Mouse (Mus musculus) heart, embryonic 16.5 days (tissue): ENCODE data around the gene Fcho1. TPM values are rescaled to one million over a fixed set of nuclear protein-coding genes. Genes with fewer than 3 reads are reported as not detected.
A peak's percentile ranks its signal among the peaks of the same experiment; 100 is the strongest.

ENCODE experiments used
- ATAC-seq: fragments of 200-750 bp; cut with Nextera tagmentation; replicated peaks from 2 replicates; pipeline ENCODE4 v1.8.0; 2017; ENCODE audit warnings: moderate number of reproducible peaks; ENCODE audit not compliant: insufficient read depth, low FRiP score; ENCODE audit errors: extremely low read depth
- H3K27ac ChIP-seq: fragments of 300-500 bp; sonication (generic); 2 replicates; pipeline ENCODE4 v1.5.1; 2014; ENCODE audit warnings: mild to moderate bottlenecking, low read length, control low read depth, moderate library complexity
- H3K27me3 ChIP-seq: fragments of 300-500 bp; sonication (generic); 2 replicates; pipeline ENCODE4 v1.6.1; 2014; ENCODE audit warnings: low read length, mixed read lengths; ENCODE audit not compliant: control insufficient read depth, insufficient read depth
- H3K36me3 ChIP-seq: fragments of 300-500 bp; sonication (generic); 2 replicates; pipeline ENCODE4 v1.6.1; 2014; ENCODE audit not compliant: control insufficient read depth, insufficient read depth
- H3K4me1 ChIP-seq: fragments of 300-500 bp; sonication (generic); 2 replicates; pipeline ENCODE4 v1.6.1; 2014; ENCODE audit warnings: low read length, mixed read lengths; ENCODE audit not compliant: control insufficient read depth, insufficient read depth
- H3K4me2 ChIP-seq: fragments of 300-500 bp; sonication (generic); 2 replicates; pipeline ENCODE4 v1.6.1; 2014; ENCODE audit warnings: low read depth, mild to moderate bottlenecking, control low read depth, low read length
- H3K4me3 ChIP-seq: fragments of 300-500 bp; sonication (generic); 2 replicates; pipeline ENCODE4 v1.5.1; 2014; ENCODE audit warnings: mild to moderate bottlenecking, control low read depth, low read length
- H3K9ac ChIP-seq: fragments of 300-500 bp; sonication (generic); 2 replicates; pipeline ENCODE4 v1.6.1; 2014; ENCODE audit warnings: low read length, control low read depth
- H3K9me3 ChIP-seq: fragments of 300-500 bp; sonication (generic); replicated peaks from 2 replicates; pipeline ENCODE4 v1.6.1; 2016; ENCODE audit warnings: low read length; ENCODE audit not compliant: control insufficient read depth
- WGBS: fragments of 180-500 bp; shearing (Covaris S2); extraction: QIAGEN DNeasy Blood & Tissue Kit; methylation state at CpG from one replicate; pipeline ENCODE4 v1.1.7; 2014; 5-methylcytosine and 5-hydroxymethylcytosine counted together
- polyA plus RNA-seq: library from polyadenylated mRNA; unstranded; fragments of >200 nt; fragmentation: Nextera tagmentation; extraction: Ambion mirVana; gene quantifications from 2 replicates; pipeline ENCODE4 v1.2.1, GENCODE M21; 2015

The Fcho1 gene
- polyA plus RNA-seq, 1 experiment from 2014 or later, result 20.4 TPM

- Histone ChIP-seq H3K4me2 (no peak overlapping the region), H3K9me3 (no peaks in the 10 kb centered on the region), H3K9ac (no peak overlapping the region), H3K36me3 (no peaks in the 10 kb centered on the region), H3K27ac (no peak overlapping the region), H3K4me1 (peaks cover 13% of the 10 kb centered on the region), H3K4me3 (no peak overlapping the region), H3K27me3 (peaks cover 54% of the 10 kb centered on the region)
- WGBS, result 22% methylated on average over 21 of the region's 21 CpGs
- ATAC-seq, result no peak
These were observed 45.0 kb downstream of the Fcho1 start for GRCm38 (mm10) chr8:71680471-71680870.

DNA sequence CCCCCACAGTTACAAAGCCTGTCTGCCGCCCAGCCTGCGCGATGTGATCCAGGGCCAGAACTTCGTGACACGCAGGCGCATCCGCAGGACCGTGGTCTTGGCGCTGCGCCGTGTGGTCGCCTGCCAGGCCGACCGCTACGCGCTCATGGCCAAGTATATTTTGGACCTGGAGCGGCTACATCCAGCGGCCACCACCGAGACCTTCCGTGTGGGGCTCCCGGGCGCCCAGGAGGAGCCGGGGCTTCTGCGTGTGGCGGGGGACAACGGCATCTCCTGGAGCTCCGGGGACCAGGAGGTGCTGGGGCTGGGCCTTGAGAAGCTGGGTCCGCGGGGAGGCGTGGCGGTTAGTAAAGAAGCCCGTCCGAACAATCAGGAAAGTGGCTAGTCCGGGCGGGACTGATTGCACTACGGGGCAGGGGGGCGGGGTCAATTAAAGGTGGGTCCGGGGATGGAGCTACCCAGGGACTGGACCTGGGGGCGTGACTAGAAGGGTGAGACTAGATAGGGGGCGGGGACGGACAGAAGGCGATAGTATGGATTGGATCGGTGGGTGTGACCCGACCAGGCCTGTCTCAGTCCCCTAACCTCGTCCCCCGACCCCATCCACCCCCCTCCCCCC, 45.9 kb downstream of the Fcho1 start:
- no peak overlapping the region for H3K27ac ChIP-seq
- H3K9me3 ChIP-seq, result no peaks in the 10 kb centered on the region
- peak overlapping the region; percentile 66 for H3K9ac ChIP-seq
- H3K27me3 ChIP-seq, result peaks cover 46% of the 10 kb centered on the region
- H3K4me2 ChIP-seq, result peak overlapping the region; percentile 70
- H3K4me3 ChIP-seq, result peak overlapping the region; percentile 53
- peaks cover 14% of the 10 kb centered on the region for H3K4me1 ChIP-seq
- 0 out of 2 replicates have a peak, but pooled peaks have one; percentile 10 for ATAC-seq
- WGBS, result 20% methylated on average over 46 of the region's 46 CpGs
- H3K36me3 ChIP-seq, result no peaks in the 10 kb centered on the region

GRCm38 (mm10) chr8:71679116-71679515, 46.4 kb downstream of the Fcho1 start:
- H3K27me3 ChIP-seq, result peaks cover 41% of the 10 kb centered on the region
- no peak overlapping the region for H3K27ac ChIP-seq
- H3K36me3 ChIP-seq, result no peaks in the 10 kb centered on the region
- peaks cover 14% of the 10 kb centered on the region for H3K4me1 ChIP-seq
- no peak for ATAC-seq
- WGBS, result 28% methylated on average over 16 of the region's 16 CpGs
- peak overlapping the region; percentile 70 for H3K4me2 ChIP-seq
- H3K9ac ChIP-seq, result peak overlapping the region; percentile 66
- no peaks in the 10 kb centered on the region for H3K9me3 ChIP-seq
- peak overlapping the region; percentile 53 for H3K4me3 ChIP-seq

DNA sequence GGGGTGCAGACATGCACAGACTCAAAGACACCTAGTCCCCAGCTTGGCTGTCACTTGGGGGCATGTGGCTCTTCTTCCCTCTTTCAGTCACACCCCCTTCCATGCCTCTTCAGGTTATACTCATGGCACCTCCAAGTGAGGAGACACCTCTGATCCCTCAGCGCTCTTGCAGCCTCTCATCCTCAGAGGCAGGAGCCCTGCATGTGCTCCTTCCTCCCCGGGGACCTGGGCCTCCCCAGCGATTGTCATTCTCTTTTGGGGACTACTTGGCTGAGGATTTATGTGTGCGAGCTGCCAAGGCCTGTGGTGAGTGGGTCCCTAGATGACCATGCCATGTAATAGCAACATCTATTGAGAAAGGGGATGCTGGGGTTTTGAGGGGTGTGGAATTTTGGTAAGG, 47.3 kb downstream of the Fcho1 start:
- Histone ChIP-seq H3K27me3 (peaks cover 32% of the 10 kb centered on the region), H3K9me3 (no peaks in the 10 kb centered on the region), H3K36me3 (no peaks in the 10 kb centered on the region), H3K4me1 (peaks cover 14% of the 10 kb centered on the region), H3K27ac (no peak overlapping the region), H3K4me3 (no peak overlapping the region), H3K9ac (no peak overlapping the region), H3K4me2 (no peak overlapping the region)
- ATAC-seq, result no peak
- whole genome bisulfite sequencing, result 65% methylated on average over 4 of the region's 4 CpGs

- H3K4me1 ChIP-seq, result peaks cover 14% of the 10 kb centered on the region
- no peak overlapping the region for H3K9ac ChIP-seq
- H3K9me3 ChIP-seq, result no peaks in the 10 kb centered on the region
- H3K4me2 ChIP-seq, result peak overlapping the region; percentile 67
- H3K36me3 ChIP-seq, result no peaks in the 10 kb centered on the region
- H3K27me3 ChIP-seq, result peaks cover 25% of the 10 kb centered on the region
- ATAC-seq, result no peak
- peak overlapping the region; percentile 39; the same call in 1 of the 2 replicates for H3K27ac ChIP-seq
- no peak overlapping the region; the same call in 1 of the 2 replicates for H3K4me3 ChIP-seq
These were observed 48.0 kb downstream of the Fcho1 start for GRCm38 (mm10) chr8:71677555-71677954.

GRCm38 (mm10) chr8:71676803-71677202, 48.7 kb downstream of the Fcho1 start:
- WGBS, result 55% methylated on average over 9 of the region's 9 CpGs

DNA sequence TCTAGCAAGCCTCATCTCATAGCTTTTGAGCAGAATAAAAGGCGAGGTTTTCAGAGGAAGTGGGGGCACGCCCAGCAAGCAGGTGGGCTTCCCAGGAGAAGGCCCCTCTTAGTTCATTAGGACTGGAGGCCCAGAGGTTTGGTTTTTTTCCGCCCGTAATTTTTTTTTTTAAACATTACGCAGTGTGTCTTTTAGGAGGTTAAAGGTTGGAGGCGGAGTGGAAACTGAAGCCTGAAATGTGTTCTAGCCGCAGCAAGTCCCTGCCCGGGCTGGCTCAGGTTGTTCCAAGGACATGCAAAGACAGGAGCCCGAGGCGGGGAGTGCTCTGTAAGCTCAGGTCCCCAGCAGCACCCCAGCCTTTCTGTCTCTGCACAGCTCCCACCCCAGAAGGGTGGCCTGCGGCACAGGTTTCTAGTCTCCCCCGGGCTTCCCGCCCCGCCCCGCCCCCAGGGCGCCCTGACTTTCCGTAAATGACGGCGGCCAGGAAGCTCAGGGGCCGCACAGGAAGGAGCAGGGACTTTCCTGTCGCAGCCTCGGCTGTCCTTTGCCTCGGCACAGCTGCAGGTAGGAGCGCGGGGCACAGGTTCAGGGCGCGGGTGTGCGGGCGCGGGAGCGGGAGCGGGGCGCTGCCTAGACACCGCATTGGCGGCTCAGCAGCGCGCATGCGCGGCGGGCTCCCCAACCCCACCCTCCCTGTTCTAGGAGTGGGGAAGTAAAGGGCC, 49.3 kb downstream of the Fcho1 start, which contains the start of gene Jak3:
Jak3 (plus strand) TSS at position 277 of the 722 bp plus-strand sequence.
- H3K27me3 ChIP-seq, result peaks cover 15% of the 10 kb centered on the region
- H3K4me1 ChIP-seq, result peaks cover 21% of the 10 kb centered on the region
- H3K9ac ChIP-seq, result peak within 1 kb of the TSS; percentile 93
- peak within 1 kb of the TSS; percentile 67 for H3K4me2 ChIP-seq
- ATAC-seq, result peak; percentile 49
- no peaks in the 10 kb centered on the region for H3K36me3 ChIP-seq
- no peaks in the 10 kb centered on the region for H3K9me3 ChIP-seq
- WGBS, result 3% methylated on average over 38 of the region's 40 CpGs
- H3K27ac ChIP-seq, result peak within 1 kb of the TSS; percentile 89
- peak within 1 kb of the TSS; percentile 84 for H3K4me3 ChIP-seq

More at GRCm38 (mm10) chr8:71676803-71677202, 48.7 kb downstream of the Fcho1 start:
- Histone ChIP-seq H3K9ac (peak overlapping the region; percentile 93), H3K36me3 (no peaks in the 10 kb centered on the region), H3K4me1 (peaks cover 19% of the 10 kb centered on the region), H3K9me3 (no peaks in the 10 kb centered on the region), H3K4me2 (peak overlapping the region; percentile 67), H3K4me3 (peak overlapping the region; percentile 84), H3K27me3 (peaks cover 17% of the 10 kb centered on the region), H3K27ac (peak overlapping the region; percentile 89)
- ATAC-seq, result no peak

- H3K27ac ChIP-seq, result peak overlapping the region; percentile 89
- 37% methylated on average over 9 of the region's 9 CpGs for whole genome bisulfite sequencing
These were observed 50.0 kb downstream of the Fcho1 start for GRCm38 (mm10) chr8:71675456-71676019.

DNA sequence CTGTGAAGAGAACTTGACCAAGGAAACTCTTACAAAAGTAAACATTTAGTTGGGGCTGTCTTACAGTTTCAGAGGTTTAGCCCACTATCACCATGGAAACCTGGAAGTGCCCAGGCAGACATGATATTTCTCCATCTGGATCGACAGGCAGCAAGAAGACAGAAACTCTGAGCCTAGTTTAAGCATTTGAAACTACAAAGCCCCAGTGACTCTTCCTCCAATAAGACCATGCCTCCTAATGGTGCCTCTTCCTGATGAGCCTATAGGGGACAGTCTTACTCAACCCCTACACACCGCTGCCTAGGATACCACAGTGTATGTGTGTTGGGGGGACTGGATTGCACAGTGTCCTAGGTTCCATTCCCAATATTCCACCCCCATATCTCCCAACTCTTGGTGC, 51.4 kb downstream of the Fcho1 start:
- Histone ChIP-seq H3K4me3 (no peak overlapping the region), H3K4me2 (no peak overlapping the region), H3K9me3 (no peaks in the 10 kb centered on the region), H3K9ac (no peak overlapping the region), H3K36me3 (no peaks in the 10 kb centered on the region), H3K27me3 (peaks cover 11% of the 10 kb centered on the region), H3K4me1 (peaks cover 24% of the 10 kb centered on the region), H3K27ac (no peak overlapping the region)
- no peak for ATAC-seq
- 70% methylated on average over 2 of the region's 2 CpGs for WGBS

More at GRCm38 (mm10) chr8:71675456-71676019, 50.0 kb downstream of the Fcho1 start:
- H3K4me2 ChIP-seq, result peak overlapping the region; percentile 67
- H3K36me3 ChIP-seq, result no peaks in the 10 kb centered on the region
- H3K9me3 ChIP-seq, result no peaks in the 10 kb centered on the region
- peak overlapping the region; percentile 93 for H3K9ac ChIP-seq
- H3K4me3 ChIP-seq, result peak overlapping the region; percentile 84
- no peak for ATAC-seq
- peaks cover 12% of the 10 kb centered on the region for H3K27me3 ChIP-seq
- peaks cover 25% of the 10 kb centered on the region for H3K4me1 ChIP-seq
